Mouse (Mus musculus) erythroblast, adult 5-6 weeks (primary cell): Measurements from ENCODE around the gene Gm17657. TPM values are rescaled to one million over a fixed set of nuclear protein-coding genes. Genes with fewer than 3 reads are reported as not detected.

Experiments
- ATAC-seq: replicated peaks from 2 replicates; pipeline ENCODE4 v1.8.0; 2016; ENCODE audit warnings: moderate number of reproducible peaks, mild to moderate bottlenecking, moderate TSS enrichment, inconsistent platforms; ENCODE audit not compliant: poor library complexity, low FRiP score, severe bottlenecking
- total RNA-seq, 2 experiments: library from RNA; stranded (forward) in 1 of 2; stranded (reverse) in 1 of 2; fragments of 150-400 nt in 1 of 2; fragments of 200-764, 138-1000 nt in 1 of 2; gene quantifications; 2 replicates each; pipeline versions ENCODE4 v1.2.3 to v1.2.4; 2015 to 2017; ENCODE audit warnings: low replicate concordance in 2 of 2

Gm17657 gene
- total RNA-seq, 2 experiments from 2014 or later: 2.9 TPM; not detected in 1

DNA sequence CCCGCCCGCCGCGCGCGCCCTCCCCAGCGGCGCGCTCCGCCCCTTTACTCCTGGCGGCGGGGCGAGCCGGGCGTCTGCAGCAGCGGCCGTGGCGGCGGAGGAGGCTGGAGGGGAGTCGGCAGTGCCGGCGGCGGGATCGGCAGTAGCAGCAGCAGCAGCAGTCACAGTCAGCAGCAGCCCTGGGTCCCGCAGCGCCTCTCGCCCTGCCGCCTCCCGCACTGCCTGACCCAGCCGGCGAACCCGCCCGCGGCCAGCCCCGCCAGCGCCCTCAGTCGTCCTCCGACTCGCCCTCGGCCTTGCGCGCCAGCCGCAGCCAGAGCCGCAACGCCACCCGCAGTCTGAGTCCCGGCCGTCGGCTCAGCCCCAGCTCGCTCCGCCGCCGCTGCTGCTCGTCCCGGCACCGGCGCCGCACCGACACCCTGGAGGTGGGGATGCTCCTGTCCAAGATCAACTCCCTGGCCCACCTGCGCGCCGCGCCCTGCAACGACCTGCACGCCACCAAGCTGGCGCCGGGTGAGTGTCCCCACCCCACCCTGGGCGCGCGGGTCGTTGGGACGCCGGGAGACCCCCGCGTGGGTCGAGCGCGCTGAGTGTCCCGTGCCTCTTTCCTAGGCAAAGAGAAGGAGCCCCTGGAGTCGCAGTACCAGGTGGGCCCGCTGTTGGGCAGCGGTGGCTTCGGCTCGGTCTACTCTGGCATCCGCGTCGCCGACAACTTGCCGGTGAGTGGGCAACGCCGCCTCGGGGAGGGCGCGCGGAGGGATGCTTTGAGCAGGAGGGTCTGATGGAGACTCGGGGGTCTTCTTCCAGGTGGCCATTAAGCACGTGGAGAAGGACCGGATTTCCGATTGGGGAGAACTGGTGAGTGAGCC is 58.5 kb downstream of the Gm17657 start, which contains the start of gene Pim1:
TSS of gene Pim1 (plus strand) at position 41 of the 869 bp plus-strand sequence.
- ATAC-seq: no peak; the same call in 1 of the 2 replicates

GRCm38 (mm10) chr17:29489971-29490712 is 59.3 kb downstream of the Gm17657 start:
- ATAC-seq: peak; percentile 66

DNA sequence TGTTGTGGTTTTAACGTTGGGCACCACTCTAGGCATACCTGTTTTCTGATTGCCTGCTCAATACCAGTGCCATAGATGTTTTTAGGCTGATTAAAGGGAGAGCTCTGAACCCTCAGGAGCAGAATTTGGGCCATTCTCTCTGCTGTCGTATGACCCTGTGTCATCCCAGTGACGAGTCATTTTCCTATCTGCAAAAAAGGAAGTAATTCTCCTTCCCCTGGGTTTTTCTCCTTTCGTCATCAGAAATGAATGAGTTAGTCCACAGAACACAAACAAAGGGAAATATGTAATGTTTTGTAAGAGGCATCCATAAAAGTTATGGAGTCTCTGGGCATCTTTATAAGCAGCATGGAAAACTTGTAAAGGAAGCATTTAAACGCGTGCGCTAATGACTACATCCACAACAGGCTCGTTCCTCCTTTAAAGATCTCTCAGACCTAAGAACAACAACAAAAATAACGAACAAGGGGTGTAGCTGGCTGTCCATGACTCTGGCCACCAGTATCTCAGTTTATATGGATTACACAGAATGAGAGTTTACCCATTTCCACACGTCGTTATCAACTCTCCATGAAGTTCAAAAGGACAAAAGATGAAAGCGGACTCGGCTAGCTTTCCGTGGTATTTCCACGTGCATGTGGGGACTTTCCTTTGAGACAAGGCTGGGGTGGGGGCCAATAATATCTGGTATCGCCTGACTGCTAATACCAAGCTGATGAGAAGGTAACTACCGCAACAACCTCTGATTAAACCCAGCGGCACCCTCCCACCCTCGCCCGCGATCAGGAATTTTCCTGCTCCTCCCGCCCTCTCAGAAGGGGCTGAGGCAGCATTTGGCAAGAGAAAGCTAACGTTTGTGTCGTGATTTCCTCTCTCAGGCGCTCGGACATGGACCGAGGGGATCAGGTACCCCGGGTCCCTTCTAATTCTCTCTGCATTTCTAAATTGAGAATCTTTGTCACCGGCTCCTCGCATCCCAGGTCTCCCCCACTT is 60.2 kb downstream of the Gm17657 start:
- ATAC-seq: no peak

GRCm38 (mm10) chr17:29488257-29488977 is 61.0 kb downstream of the Gm17657 start:
- ATAC-seq: no peak

DNA sequence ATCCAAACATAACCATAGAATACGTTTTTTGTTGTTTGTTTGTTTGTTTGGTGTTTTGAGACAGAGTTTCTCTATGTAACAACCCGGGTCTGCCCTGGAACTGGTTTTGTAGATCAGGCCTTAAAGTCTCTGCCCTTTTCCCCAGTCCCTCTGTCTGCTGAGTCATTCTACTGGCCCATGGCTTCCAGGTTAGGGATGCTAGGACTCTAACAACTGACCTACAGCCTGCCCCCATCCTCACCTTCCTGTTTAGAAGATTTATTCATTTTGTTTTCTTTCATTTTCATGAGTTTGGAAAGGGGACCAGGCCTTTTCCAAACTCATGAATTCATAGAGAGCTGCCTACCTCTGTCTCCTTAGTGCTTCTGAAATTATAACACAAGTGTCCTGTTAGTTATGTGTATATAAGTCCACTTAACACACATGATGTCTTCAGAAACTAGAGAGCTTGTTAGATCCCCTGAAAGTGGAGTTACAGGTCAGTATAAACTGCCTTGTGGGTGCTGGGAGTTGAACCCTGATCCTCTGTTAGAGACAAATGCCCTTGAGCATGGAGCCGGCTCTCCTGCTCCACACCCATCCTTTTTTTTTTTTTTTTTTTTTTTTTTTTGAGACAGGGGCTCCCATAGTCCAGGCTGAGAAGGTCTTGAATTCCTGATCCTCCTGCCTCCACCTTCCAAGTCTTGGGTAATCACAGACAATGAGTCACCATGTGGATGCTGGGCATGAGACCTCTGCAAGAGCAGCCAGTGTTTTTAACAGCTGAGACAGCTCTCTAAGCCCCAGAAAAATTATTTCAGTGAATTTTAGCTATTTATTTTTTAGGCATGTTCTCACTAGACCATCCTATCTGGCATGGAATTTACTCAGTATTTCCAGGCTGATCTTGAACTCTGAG is 63.9 kb downstream of the Gm17657 start:
- no peak for ATAC-seq

DNA sequence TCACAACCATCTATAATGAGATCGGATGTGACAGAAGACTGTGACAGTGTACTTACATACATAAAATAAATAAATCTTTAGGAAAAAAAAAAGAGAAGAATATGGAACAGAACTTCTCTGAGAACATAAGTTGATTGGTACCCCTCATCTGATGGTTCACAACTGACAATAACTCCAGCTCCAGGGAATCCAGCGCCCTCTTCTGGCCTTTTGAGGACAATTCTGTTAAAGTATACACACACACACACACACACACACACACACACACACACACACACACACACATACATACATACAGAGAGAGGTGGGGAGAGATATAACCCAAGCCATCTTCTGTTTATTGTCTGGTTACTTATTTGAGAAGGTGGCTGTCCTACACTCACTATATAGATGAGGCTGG is 65.0 kb downstream of the Gm17657 start:
- no peak for ATAC-seq

DNA sequence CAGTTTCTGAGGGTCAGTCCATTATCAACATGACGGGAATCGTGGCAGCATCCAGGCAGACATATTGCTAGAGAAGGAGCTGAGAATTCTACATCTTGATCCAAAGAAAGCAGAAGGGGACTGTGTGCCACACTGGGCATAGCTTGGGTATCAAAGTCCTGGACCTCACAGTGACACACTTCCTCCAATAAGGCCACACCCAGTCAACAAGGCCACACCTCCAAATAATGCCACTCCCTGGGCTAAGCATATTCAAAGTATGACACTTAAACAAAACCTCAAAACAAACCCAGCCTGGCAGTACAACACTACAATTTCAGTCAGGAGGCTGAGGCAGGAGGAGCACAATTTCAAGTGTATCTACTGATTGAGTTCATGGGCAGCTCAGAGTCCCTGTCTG is 66.2 kb downstream of the Gm17657 start:
- ATAC-seq: no peak

- no peak for ATAC-seq
These were observed 66.8 kb downstream of the Gm17657 start for GRCm38 (mm10) chr17:29482632-29483031.

DNA sequence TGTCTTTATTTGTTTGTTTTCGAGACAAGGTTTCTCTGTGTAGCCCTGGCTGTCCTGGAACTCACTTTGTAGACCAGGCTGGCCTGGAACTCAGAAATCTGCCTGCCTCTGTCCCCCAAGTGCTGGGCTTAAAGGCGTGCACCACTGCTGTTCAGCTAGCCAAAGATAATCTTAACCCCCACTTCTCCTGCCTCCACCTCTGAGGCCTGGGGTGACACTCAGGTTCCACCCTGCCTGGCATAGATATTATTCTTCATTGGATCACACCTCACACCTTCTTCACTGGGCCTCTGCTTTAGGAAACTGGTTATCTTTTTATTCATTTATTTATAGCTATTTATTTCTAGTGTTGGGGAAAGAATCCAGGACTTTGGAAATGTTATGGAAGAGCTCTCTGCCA is 69.2 kb downstream of the Gm17657 start:
- no peak for ATAC-seq

GRCm38 (mm10) chr17:29478271-29478670 is 71.2 kb downstream of the Gm17657 start:
- no peak for ATAC-seq

- ATAC-seq: no peak
These were observed 72.1 kb downstream of the Gm17657 start for GRCm38 (mm10) chr17:29477357-29477756.

- no peak for ATAC-seq
These were observed 73.0 kb downstream of the Gm17657 start for GRCm38 (mm10) chr17:29476461-29476860.

DNA sequence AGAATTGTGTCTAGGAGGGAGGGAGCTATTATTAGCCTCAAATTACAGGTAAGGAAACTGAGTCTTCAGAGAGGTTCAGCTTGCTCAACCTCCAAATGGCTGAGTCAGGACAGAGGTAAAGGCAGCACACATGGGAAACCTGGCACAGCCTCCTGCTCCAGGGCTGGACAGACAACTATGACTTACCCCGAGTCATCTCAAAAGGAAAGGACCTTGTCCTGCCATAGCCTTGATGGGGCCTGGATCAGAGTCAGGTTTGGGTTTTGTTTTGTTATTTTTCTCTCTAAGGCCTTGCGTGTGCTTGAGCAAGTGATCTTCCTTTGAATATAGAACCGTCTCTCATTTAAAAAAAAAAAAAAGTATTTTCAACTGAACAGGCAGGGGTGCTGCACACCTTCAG is 74.3 kb downstream of the Gm17657 start:
- no peak for ATAC-seq

DNA sequence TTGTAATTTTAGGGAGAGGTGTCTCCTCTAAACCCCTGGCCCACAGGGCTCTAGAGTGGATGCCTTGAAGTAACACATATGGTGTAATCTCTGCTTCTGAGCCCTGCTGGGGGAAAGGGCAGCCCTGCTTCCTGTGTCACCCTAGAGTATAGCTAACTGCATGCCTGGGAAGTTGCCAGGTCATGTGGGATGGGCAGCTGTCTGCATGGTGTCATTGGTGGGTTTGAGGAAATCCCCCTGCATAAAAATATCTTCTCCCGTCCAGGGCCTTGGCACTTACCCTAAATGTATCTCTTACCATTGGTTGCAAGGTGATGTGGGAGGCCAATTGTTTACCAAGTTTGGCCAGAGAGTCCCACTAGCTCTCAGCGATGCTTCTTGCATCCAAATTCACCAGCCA is 75.4 kb downstream of the Gm17657 start:
- ATAC-seq: no peak

DNA sequence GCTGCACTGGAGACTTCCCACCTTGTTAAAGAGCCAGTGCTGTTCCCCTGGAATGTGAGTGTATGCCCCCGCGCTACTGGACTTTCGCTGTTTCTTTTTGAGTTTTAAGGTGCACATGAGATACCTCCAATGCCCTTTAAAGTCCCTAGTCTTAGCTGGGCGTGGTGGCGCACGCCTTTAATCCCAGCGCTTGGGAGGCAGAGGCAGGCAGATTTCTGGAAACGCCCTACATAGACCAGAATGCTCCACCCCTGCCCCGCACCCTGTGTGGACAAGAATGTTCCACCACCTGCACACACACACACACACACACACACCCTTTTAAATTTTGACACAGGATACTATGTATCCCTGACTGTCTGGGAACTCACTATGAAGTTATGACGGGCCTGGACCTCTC is 76.0 kb downstream of the Gm17657 start:
- 0 out of 2 replicates have a peak, but pooled peaks have one; percentile 30 for ATAC-seq
